Mouse (Mus musculus) kidney, postnatal 10 days (tissue): Measurements from ENCODE around the gene Usp47.

Experiments
- DNase-seq: peaks from one replicate; pipeline ENCODE4 v3.0.0; 2021; ENCODE audit warnings: mixed read lengths

Gene Usp47

GRCm38 (mm10) chr7:112158942-112159341 lies 135.6 kb downstream of the Usp47 start, which contains the start of gene Dkk3:
Gene Dkk3 (minus strand): TSS chr7:112159057.
- DNase-seq = peak; percentile 78

- no peak for DNase-seq
These were observed 136.5 kb downstream of the Usp47 start for GRCm38 (mm10) chr7:112159835-112160234.
